Mouse (Mus musculus): ENCODE measurements around the gene Inafm1. TPM values are rescaled to one million over a fixed set of nuclear protein-coding genes. Genes with fewer than 3 reads are reported as not detected.

Gene Inafm1
- total and polyA plus RNA-seq, 3 experiments = 1.5 to 9.5 (median 7.4) TPM

DNA sequence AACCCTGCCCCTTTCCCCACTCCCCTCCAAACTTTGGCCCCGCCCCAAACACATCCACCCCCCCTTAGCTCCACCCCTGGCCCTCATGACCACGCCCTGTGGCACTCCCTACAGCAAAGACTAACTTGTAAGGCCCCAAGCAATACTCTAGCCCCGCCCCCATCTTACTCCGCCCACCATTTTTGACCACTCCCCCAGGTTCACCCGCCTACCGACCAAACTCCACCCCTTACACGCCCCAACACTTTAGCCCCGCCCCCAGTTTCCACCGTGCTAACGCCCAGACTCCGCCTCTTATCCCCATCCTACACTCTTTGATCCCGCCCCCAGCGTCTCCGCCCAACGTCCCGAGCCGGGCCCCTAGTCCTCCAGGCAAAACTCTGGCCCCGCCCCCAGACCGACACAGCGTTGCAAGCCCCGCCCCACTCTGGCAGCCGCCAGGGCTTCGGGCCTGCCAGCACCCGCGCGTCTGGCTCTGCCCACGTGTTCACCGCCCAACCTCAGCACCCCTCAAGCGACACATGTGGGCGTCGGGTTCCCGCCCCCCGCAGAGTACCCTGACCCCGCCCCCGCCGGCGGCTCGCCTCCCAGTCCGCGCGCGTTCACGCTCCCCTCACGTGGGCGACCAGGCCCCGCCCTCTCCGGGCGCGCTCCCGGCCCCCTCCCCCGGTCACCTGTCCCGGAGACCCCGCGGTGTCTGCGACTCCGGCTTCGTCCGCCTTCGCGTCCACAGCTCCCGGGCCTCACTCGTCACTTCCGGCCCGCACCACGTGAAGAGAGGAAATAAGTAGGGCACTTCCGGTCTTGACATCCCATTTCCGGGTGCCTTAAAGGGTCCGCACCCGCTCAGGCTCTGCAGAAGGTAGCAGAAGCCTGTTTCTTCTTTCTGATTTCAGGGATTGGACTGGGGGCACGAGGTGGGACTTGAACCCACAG lies 12.9 kb upstream of the Inafm1 start, which contains the start of gene Ccdc9 (continued):
- TF ChIP-seq IRF4 (IDR thresholded peaks at IDR 0.05; ENCODE audit: low read depth, low read length) (peak; percentile 80), POLR2A (IDR thresholded peaks at IDR 0.05; ENCODE audit: low read depth, low read length) (peak; percentile 85), SIN3A (IDR thresholded peaks at IDR 0.05; ENCODE audit: low read length) (peak; percentile 97), HCFC1 (IDR thresholded peaks at IDR 0.05; ENCODE audit: low read depth, low read length) (peak; percentile 88), UBTF (IDR thresholded peaks at IDR 0.05; ENCODE audit: low read depth, low read length) (no peak), CHD2 (IDR thresholded peaks at IDR 0.05; ENCODE audit: low read length) (0 out of 2 replicates have a peak, but pooled peaks have one; percentile 56), JUND (conservative IDR thresholded peaks at IDR 0.05; ENCODE audit: low read depth, low read length) (no peak), ELF1 (IDR thresholded peaks at IDR 0.05; ENCODE audit: low read depth, low read length) (peak; percentile 99), KAT2A (IDR thresholded peaks at IDR 0.05; ENCODE audit: insufficient replicate concordance, low read length) (peak; percentile 82; the same call in 1 of the 2 replicates)

DNA sequence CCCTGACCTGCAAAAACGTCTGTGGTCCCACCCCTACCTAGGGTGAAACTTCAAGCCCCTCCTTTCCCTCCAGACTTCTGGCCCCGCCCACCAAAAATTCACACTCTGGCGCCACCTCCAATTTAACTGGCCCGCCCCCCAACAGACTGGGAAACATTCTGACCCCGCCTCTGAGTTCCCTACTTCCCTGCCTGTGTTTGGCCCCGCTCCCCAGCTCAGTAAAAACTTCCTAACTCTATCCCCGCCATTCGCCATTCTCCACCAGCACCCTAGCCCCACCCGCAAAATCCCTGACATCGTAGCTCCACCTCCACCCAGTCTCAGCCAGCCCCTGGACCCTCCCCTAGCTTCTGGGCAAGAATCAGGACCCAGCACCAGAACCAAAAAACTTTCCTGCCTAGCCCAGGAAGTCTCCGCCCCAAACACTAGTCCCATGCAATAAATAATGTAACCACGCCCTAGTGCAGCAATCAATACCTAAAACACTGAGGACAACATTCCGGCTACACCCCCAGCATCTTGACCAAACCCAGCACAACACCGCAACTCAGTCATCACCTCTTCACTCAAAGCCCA lies 12.1 kb upstream of the Inafm1 start:
- Histone ChIP-seq H3K4me1 (ENCODE audit: control insufficient read depth in 1 of 2, insufficient read depth in 2 of 2) (peaks cover 0 to 14% of the 10 kb centered on the region in 2 experiments; a peak in 2 of 4 replicates), H3K79me2 (replicated peaks; ENCODE audit: control insufficient read depth, extremely low read depth, insufficient read depth, poor library complexity, severe bottlenecking) (peaks cover 12% of the 10 kb centered on the region)
- dilution Hi-C loops (cut with MboI; ENCODE audit: extremely low pct_ligation_motif_present, extremely low pct_unique_long_range_greater_than_20kb, low sequenced_read_pairs) = no loop called here

DNA sequence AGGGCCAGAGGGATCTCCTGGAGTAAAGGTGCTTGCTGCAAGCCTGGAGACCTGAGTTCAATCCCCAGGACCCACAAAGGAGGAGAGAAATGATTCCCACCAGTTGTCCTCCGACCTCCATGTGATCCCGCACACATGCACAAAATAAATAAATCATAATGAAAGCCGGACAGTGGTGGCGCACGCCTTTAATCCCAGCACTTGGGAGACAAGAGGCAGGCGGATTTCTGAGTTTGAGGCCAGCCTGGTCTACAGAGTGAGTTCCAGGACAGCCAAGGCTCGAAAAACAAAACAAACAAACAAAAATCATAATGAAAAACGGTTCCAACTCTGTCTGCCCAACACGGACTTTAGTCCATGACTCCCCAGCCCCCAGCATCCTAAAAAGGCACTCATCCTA lies 11.5 kb upstream of the Inafm1 start:
- Histone ChIP-seq H3K4me2 (ENCODE audit: insufficient read depth, low read depth, poor library complexity, severe bottlenecking) (peak overlapping the region; percentile 52), H3K9me3 (replicated peaks; ENCODE audit: low read length) (no peaks in the 10 kb centered on the region), H3K36me3 (replicated peaks in 1 of 2; ENCODE audit: control insufficient read depth in 1 of 2, insufficient read depth in 1 of 2, low read length in 1 of 2) (peaks cover 39 to 48% of the 10 kb centered on the region in 2 experiments), H3K9ac (ENCODE audit: insufficient read depth, low read depth) (no peak overlapping the region), H3K27ac (ENCODE audit: insufficient read depth, low read depth) (no peak overlapping the region), H3K27me3 (replicated peaks) (no peaks in the 10 kb centered on the region), H3K4me1 (ENCODE audit: control insufficient read depth in 1 of 2, insufficient read depth in 2 of 2) (peaks cover 0 to 14% of the 10 kb centered on the region in 2 experiments; a peak in 2 of 4 replicates), H3K79me2 (replicated peaks; ENCODE audit: control insufficient read depth, extremely low read depth, insufficient read depth, poor library complexity, severe bottlenecking) (peaks cover 12% of the 10 kb centered on the region), H3K4me3 (replicated peaks in 1 of 3; ENCODE audit: low read depth in 2 of 3, low read length in 2 of 3, poor library complexity in 1 of 3) (peak overlapping the region in 1 of 3 experiments; percentile 62)
- dilution Hi-C loops (cut with MboI; ENCODE audit: extremely low pct_ligation_motif_present, extremely low pct_unique_long_range_greater_than_20kb, low sequenced_read_pairs) (no loop called here), in situ Hi-C loops (cut with MboI; ENCODE audit: low pct_ligation_motif_present, low pct_unique_long_range_greater_than_20kb, low sequenced_read_pairs) (no loop called here)
- DNase-seq (ENCODE audit: extremely low read depth) = no peak
- TF ChIP-seq RCOR1 (conservative IDR thresholded peaks at IDR 0.05; ENCODE audit: low read depth, low read length) = no peak
- TF ChIP-seq HCFC1 (IDR thresholded peaks at IDR 0.05; ENCODE audit: low read depth, low read length) = no peak
- no peak for TF ChIP-seq GABPA (IDR thresholded peaks at IDR 0.05; ENCODE audit: insufficient replicate concordance, low read depth, low read length)
- no peak for TF ChIP-seq TCF12 (IDR thresholded peaks at IDR 0.05; ENCODE audit: low read depth, low read length)
- no peak for TF ChIP-seq SIN3A (IDR thresholded peaks at IDR 0.05; ENCODE audit: low read length)
- TF ChIP-seq MAFK (IDR thresholded peaks at IDR 0.05; ENCODE audit: insufficient replicate concordance, low read length) = no peak
- no peak for TF ChIP-seq BHLHE40 (IDR thresholded peaks at IDR 0.05; ENCODE audit: low read depth, low read length)
- no peak for TF ChIP-seq ZC3H11A (IDR thresholded peaks at IDR 0.05; ENCODE audit: low read depth, low read length)
- no peak for TF ChIP-seq JUN (IDR thresholded peaks at IDR 0.05; ENCODE audit: insufficient read depth, low read depth, low read length)
- no peak for TF ChIP-seq SMC3 (IDR thresholded peaks at IDR 0.05; ENCODE audit: low read depth, low read length)
- no peak for TF ChIP-seq UBTF (IDR thresholded peaks at IDR 0.05; ENCODE audit: low read depth, low read length)
- TF ChIP-seq ZKSCAN1 (IDR thresholded peaks at IDR 0.05; ENCODE audit: borderline replicate concordance, low read depth, low read length) = no peak

More for the DNA sequence above, 12.1 kb upstream of the Inafm1 start:
- TF ChIP-seq TCF12 (IDR thresholded peaks at IDR 0.05; ENCODE audit: low read depth, low read length) (no peak), SIN3A (IDR thresholded peaks at IDR 0.05; ENCODE audit: low read length) (peak; percentile 33; the same call in 1 of the 2 replicates)
- peak overlapping the region; percentile 52 for H3K4me2 ChIP-seq (ENCODE audit: insufficient read depth, low read depth, poor library complexity, severe bottlenecking)
- H3K36me3 ChIP-seq (replicated peaks in 1 of 2; ENCODE audit: control insufficient read depth in 1 of 2, insufficient read depth in 1 of 2, low read length in 1 of 2) = peaks cover 35 to 43% of the 10 kb centered on the region in 2 experiments
- peak overlapping the region; percentile 59 to 62 (median 60) for H3K4me3 ChIP-seq (replicated peaks in 1 of 3; ENCODE audit: low read depth in 2 of 3, low read length in 2 of 3, poor library complexity in 1 of 3)
- 0 out of 2 replicates have a peak overlapping the region, but pooled peaks have one; percentile 21 for H3K9ac ChIP-seq (ENCODE audit: insufficient read depth, low read depth)
- in situ Hi-C loops (cut with MboI; ENCODE audit: low pct_ligation_motif_present, low pct_unique_long_range_greater_than_20kb, low sequenced_read_pairs) = no loop called here
- no peaks in the 10 kb centered on the region for H3K27me3 ChIP-seq (replicated peaks)
- H3K9me3 ChIP-seq (replicated peaks; ENCODE audit: low read length) = no peaks in the 10 kb centered on the region
- no peak overlapping the region for H3K27ac ChIP-seq (ENCODE audit: insufficient read depth, low read depth)
- peak; percentile 70 for DNase-seq (ENCODE audit: extremely low read depth)
